Mouse (Mus musculus) hindbrain, embryonic 15.5 days (tissue): ENCODE measurements at regions not wholly inside any gene's neighbourhood (a gene's known extent, or its start where the extent isn't known, plus 50 kb on each side); places are given as distances from the start of the nearest gene placed in this dataset.
A peak's percentile ranks its signal among the peaks of the same experiment; 100 is the strongest.

Experiments used
- ATAC-seq: fragments of 200-750 bp; cut with Nextera tagmentation; 2 replicates; pipeline ENCODE4 v1.8.0; 2017; ENCODE audit warnings: low read depth, moderate number of reproducible peaks, moderate TSS enrichment; ENCODE audit not compliant: low FRiP score
- H3K27ac ChIP-seq: fragments of 300-500 bp; sonication (generic); replicated peaks from 2 replicates; pipeline ENCODE4 v1.5.1; 2015; ENCODE audit warnings: mild to moderate bottlenecking, inconsistent platforms
- H3K27me3 ChIP-seq: fragments of 300-500 bp; sonication (generic); 2 replicates; pipeline ENCODE4 v1.6.1; 2015; ENCODE audit warnings: control low read depth, inconsistent platforms
- H3K36me3 ChIP-seq: fragments of 300-500 bp; sonication (generic); 2 replicates; pipeline ENCODE4 v1.6.1; 2015; ENCODE audit warnings: control low read depth, inconsistent platforms
- H3K4me1 ChIP-seq: fragments of 300-500 bp; sonication (generic); replicated peaks from 2 replicates; pipeline ENCODE4 v1.6.1; 2015; ENCODE audit warnings: control low read depth, inconsistent platforms
- H3K4me2 ChIP-seq: fragments of 300-500 bp; sonication (generic); 2 replicates; pipeline ENCODE4 v1.6.1; 2015; ENCODE audit warnings: moderate library complexity, mild to moderate bottlenecking, inconsistent platforms
- H3K4me3 ChIP-seq: fragments of 300-500 bp; sonication (generic); 2 replicates; pipeline ENCODE4 v1.5.1; 2015; ENCODE audit warnings: mild to moderate bottlenecking, inconsistent platforms
- H3K9ac ChIP-seq: fragments of 300-500 bp; sonication (generic); 2 replicates; pipeline ENCODE4 v1.6.1; 2015; ENCODE audit warnings: inconsistent platforms
- H3K9me3 ChIP-seq: fragments of 300-500 bp; sonication (generic); 2 replicates; pipeline ENCODE4 v1.6.1; 2016; ENCODE audit warnings: control low read depth, inconsistent platforms
- WGBS: fragments of 180-500 bp; shearing (Covaris S2); methylation state at CpG from one replicate; pipeline ENCODE4 v1.1.7; 2015; 5-methylcytosine and 5-hydroxymethylcytosine counted together

DNA sequence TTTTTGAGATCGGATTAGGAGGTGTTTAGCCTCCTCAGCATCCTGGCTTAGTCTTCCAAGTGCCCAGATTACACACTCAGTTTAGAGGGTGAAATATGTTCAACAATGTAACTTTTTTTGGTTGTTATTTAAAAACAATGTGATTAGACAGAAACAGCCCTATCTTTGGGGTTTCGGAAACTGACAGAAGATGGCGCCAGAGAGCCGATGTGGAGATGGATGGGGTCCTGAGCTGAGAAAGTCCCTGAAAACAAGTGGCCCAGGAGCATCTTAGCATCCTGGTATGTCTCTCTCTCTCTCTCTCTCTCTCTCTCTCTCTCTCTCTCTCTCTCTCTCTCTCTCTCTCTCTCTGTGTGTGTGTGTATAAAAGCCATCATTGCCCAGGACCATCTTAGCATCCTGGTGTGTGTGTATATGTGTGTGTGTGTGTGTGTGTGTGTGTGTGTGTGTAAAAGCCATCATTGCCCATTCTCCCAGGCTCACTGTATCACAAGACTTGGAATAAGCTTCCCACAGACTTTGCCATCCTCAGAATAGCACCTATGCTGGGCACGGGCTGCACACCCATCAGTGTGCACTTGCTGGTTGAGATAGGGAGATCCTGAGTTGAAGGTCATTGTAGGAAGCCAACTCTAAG is 84.2 kb upstream of the Fam174b start:
- H3K9me3 ChIP-seq: no peaks in the 10 kb centered on the region
- 0 out of 2 replicates have a peak, but pooled peaks cover 6% of the 10 kb centered on the region for H3K27me3 ChIP-seq
- H3K9ac ChIP-seq: no peak overlapping the region
- 23% methylated on average over 5 of the region's 5 CpGs for WGBS
- H3K4me2 ChIP-seq: no peak overlapping the region
- no peak overlapping the region for H3K27ac ChIP-seq
- H3K4me3 ChIP-seq: no peak overlapping the region
- H3K36me3 ChIP-seq: no peaks in the 10 kb centered on the region
- peaks cover 9% of the 10 kb centered on the region; the same call in 1 of the 2 replicates for H3K4me1 ChIP-seq
- peak; percentile 70; the same call in 1 of the 2 replicates for ATAC-seq

DNA sequence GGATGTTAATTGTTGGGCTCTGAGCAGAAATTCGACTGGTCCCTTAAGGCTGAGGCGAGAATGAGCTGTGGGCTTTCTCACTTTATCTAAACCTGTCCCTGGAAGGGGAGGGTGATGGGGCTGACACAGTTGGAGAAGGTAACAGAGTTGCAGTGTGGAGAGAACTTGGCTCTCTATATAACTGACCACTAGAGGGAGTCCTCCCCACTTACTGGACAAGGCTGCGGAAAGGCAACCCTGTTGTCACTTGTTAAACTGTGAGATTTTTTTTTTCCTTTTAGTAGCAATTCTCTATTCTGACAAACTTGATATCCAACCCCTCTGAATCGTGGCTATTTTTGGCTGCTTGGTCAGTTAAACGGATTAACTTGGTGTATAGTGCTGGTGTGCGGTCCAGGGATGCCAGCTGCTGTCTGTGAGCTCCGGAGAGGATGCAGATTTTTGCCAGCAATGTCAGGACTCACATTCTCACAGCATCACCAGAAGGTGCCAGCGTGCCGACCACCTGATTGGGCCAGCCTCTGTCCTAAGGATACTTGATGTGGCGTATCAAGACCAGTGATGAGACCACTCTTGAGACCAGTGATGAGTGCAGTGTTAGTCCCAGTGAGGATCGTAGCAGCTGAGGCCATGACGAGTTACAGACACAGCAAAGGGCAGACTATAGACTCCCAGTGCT is 85.8 kb upstream of the Fam174b start:
- H3K36me3 ChIP-seq: no peaks in the 10 kb centered on the region
- H3K4me3 ChIP-seq: no peak overlapping the region
- H3K27me3 ChIP-seq: 0 out of 2 replicates have a peak, but pooled peaks cover 6% of the 10 kb centered on the region
- no peak overlapping the region for H3K27ac ChIP-seq
- H3K9ac ChIP-seq: no peak overlapping the region
- peak; percentile 67 for ATAC-seq
- no peaks in the 10 kb centered on the region for H3K9me3 ChIP-seq
- H3K4me2 ChIP-seq: peak overlapping the region; percentile 41
- peaks cover 9% of the 10 kb centered on the region; the same call in 1 of the 2 replicates for H3K4me1 ChIP-seq
- 18% methylated on average over 12 of the region's 12 CpGs for WGBS

DNA sequence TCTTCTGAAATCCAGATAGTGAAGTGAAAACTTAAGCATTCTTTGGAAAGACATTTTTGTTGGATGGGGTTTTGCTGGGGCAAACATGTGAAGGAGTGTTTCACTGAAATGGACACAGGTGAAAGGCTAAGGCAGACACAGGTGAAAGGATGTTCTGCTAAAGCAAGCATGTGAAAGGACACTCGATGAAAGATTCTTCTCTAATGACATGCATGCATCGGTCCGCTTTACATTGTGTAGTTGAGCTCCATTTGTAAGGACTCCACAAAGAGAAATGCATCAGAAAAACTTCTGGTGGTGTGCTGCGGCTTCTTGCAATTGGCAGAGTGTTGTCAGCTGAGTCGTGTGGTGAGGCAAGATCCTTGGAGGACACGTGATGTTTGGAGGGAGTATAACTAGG is 89.2 kb upstream of the Fam174b start:
- Histone ChIP-seq H3K27me3 (0 out of 2 replicates have a peak, but pooled peaks cover 6% of the 10 kb centered on the region), H3K9ac (no peak overlapping the region), H3K9me3 (no peaks in the 10 kb centered on the region), H3K4me2 (no peak overlapping the region), H3K36me3 (no peaks in the 10 kb centered on the region), H3K4me1 (peaks cover 9% of the 10 kb centered on the region; the same call in 1 of the 2 replicates), H3K27ac (no peak overlapping the region), H3K4me3 (no peak overlapping the region)
- WGBS: 94% methylated on average over 6 of the region's 6 CpGs
- no peak for ATAC-seq

DNA sequence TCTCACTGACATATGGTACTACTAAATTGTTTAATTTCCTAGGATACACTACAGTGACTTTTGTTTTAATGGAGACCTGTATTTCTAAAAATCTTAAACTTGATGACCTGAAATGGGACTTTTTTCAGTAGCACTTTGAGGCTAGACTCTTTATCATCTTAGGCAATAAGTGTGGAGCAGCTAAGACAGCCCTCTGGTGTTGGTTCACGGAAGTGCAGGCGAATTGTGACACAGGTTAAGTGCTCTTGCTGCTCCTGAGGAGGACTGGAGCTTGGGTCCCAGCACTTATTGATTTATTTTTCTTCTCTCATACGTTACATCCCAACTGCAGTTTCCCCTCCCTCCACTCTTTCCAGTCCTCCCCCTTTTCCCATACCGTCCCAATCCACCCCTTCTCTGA is 92.1 kb upstream of the Fam174b start:
- Histone ChIP-seq H3K4me3 (no peak overlapping the region), H3K9me3 (no peaks in the 10 kb centered on the region), H3K4me2 (no peak overlapping the region), H3K27me3 (0 out of 2 replicates have a peak, but pooled peaks cover 1% of the 10 kb centered on the region), H3K9ac (no peak overlapping the region), H3K27ac (no peak overlapping the region), H3K36me3 (no peaks in the 10 kb centered on the region), H3K4me1 (0 out of 2 replicates have a peak, but pooled peaks cover 10% of the 10 kb centered on the region)
- WGBS: 28% methylated on average over 4 of the region's 4 CpGs
- no peak for ATAC-seq

DNA sequence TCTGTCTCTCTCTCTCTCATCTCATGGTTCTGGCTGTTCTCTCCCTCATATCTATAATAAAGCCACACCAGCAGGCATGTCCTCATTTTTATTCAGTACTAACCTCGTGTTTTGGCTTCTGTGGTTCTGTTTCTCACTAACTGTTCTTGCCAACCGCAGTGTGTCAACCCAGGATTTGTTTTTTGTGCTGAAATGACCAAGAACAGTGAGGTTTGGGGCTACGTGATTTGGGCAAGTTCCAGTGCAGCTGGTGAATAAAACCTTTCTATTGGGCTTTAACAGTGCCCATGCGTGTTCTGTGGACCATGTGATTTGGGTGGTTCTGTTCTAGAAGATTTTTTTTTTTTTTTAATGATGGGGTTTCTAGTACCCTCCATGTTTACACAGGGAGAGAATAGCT is 93.0 kb upstream of the Fam174b start:
- Histone ChIP-seq H3K4me3 (no peak overlapping the region), H3K9ac (no peak overlapping the region), H3K27ac (peak overlapping the region; percentile 53; the same call in 1 of the 2 replicates), H3K36me3 (no peaks in the 10 kb centered on the region), H3K27me3 (no peaks in the 10 kb centered on the region), H3K9me3 (no peaks in the 10 kb centered on the region), H3K4me1 (0 out of 2 replicates have a peak, but pooled peaks cover 10% of the 10 kb centered on the region), H3K4me2 (no peak overlapping the region)
- WGBS: 52% methylated on average over 4 of the region's 4 CpGs
- peak; percentile 69; the same call in 1 of the 2 replicates for ATAC-seq

DNA sequence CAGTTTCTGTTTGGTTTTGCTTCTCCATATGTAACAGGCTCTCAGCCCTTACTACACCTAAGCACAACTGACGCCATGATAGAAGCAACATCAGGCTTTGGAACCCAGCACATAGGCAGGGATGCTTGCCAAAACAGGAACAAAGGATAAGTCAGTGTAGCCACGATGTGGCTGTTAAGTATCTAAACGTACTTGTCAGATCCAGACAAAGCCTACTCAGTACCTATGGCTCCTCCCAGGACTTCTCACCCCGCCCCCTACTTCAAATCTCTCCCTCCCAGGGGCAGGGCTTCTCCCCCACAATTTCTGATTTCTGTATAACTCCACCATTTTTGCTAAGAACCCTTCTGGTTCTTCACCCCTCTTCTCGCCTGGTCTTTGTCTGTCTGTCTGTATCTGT is 93.4 kb upstream of the Fam174b start:
- peak; percentile 61; the same call in 1 of the 2 replicates for ATAC-seq
- 46% methylated on average over 5 of the region's 5 CpGs for WGBS
- Histone ChIP-seq H3K36me3 (no peaks in the 10 kb centered on the region), H3K27me3 (no peaks in the 10 kb centered on the region), H3K4me3 (no peak overlapping the region), H3K9me3 (no peaks in the 10 kb centered on the region), H3K4me1 (0 out of 2 replicates have a peak, but pooled peaks cover 10% of the 10 kb centered on the region), H3K27ac (peak overlapping the region; percentile 53; the same call in 1 of the 2 replicates), H3K4me2 (no peak overlapping the region), H3K9ac (no peak overlapping the region)

DNA sequence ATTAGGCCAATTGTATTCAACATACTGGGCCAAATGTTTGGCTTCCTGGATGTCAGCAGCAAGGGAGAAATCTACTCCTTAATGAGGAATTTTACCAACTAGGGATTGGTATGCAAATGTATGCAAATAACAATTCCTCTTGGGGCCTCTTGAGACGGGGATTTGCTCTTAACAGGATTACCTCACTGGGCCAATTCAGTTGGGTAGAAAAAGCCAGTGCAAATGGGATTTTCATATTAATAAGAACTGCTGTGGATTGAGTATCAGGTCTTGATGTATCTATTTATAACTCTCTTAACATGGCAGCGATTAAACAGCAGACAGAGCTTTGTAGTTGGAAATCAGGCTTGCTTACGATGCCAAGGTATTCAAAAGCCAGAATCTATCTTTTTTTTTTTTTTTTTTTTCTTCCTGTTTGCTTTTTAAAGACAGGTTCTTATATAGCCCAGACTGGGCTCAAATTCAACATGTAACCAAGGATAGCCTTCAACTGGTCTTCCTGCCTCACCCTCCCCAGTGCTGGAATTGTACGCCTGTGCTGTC is 95.7 kb upstream of the Fam174b start:
- 32% methylated on average over 4 of the region's 4 CpGs for WGBS
- H3K4me3 ChIP-seq: no peak overlapping the region
- H3K36me3 ChIP-seq: no peaks in the 10 kb centered on the region
- no peak for ATAC-seq
- H3K27ac ChIP-seq: peak overlapping the region; percentile 53
- H3K4me1 ChIP-seq: 0 out of 2 replicates have a peak, but pooled peaks cover 10% of the 10 kb centered on the region
- H3K9me3 ChIP-seq: no peaks in the 10 kb centered on the region
- H3K4me2 ChIP-seq: no peak overlapping the region
- peaks cover 4% of the 10 kb centered on the region; the same call in 1 of the 2 replicates for H3K27me3 ChIP-seq
- H3K9ac ChIP-seq: no peak overlapping the region

DNA sequence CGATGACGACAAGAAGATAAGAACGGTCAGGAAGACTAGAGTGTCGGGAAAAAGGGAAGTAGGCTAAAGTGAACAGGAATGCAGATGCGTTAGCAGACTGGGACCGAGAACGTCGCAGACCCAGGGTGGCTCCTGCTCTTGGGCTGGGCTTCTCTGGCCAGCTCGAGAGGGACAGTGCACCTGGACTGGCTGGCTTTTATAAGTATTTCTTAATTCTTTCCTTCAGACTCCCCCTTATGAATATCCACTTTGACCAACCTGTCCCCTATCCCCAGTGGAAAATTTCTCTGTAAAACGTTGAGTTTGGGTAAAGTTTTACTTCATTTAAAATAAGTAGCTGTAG is 96.1 kb upstream of the Fam174b start:
- ATAC-seq: no peak
- H3K4me3 ChIP-seq: no peak overlapping the region
- no peak overlapping the region for H3K9ac ChIP-seq
- 0 out of 2 replicates have a peak, but pooled peaks cover 10% of the 10 kb centered on the region for H3K4me1 ChIP-seq
- H3K9me3 ChIP-seq: no peaks in the 10 kb centered on the region
- H3K36me3 ChIP-seq: no peaks in the 10 kb centered on the region
- H3K27ac ChIP-seq: peak overlapping the region; percentile 53
- 65% methylated on average over 10 of the region's 10 CpGs for WGBS
- peaks cover 4% of the 10 kb centered on the region; the same call in 1 of the 2 replicates for H3K27me3 ChIP-seq
- H3K4me2 ChIP-seq: no peak overlapping the region

DNA sequence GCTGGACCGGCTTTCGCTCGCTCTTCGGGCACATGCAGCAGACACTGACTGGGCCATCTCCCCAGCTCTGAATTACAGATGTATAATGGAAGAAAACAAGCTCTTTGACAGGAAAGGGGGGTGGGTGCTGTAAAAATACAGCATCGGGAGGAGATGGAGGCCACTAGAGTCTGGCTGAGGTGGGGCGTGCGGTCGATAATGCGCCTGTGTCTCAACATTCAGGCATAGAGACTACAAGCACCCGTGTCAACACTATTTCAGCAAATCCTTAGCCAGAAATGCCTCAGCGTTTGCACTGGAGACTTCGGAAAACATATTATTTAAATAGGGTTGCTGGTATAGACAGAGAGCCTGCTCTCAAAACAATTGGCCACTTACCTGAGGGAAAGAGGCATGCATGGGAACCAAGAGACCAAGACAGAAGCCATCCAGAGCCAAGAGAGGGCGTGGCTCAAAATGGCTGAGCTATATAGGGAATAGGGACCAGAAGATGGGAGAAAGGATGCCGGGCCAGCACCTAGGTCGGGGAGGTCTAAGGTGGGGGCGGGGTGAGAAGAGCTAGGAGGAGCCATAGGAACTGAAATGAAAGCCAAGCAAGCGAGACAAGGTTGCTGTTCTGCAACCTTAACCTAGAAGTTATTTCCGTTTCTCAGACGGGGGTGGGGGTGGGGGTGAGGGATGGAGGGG is 96.7 kb upstream of the Fam174b start:
- Histone ChIP-seq H3K27ac (no peak overlapping the region), H3K9ac (no peak overlapping the region), H3K9me3 (no peaks in the 10 kb centered on the region), H3K27me3 (peaks cover 4% of the 10 kb centered on the region; the same call in 1 of the 2 replicates), H3K4me3 (no peak overlapping the region), H3K4me1 (0 out of 2 replicates have a peak, but pooled peaks cover 10% of the 10 kb centered on the region), H3K36me3 (no peaks in the 10 kb centered on the region), H3K4me2 (no peak overlapping the region)
- 85% methylated on average over 19 of the region's 19 CpGs for WGBS
- no peak for ATAC-seq

DNA sequence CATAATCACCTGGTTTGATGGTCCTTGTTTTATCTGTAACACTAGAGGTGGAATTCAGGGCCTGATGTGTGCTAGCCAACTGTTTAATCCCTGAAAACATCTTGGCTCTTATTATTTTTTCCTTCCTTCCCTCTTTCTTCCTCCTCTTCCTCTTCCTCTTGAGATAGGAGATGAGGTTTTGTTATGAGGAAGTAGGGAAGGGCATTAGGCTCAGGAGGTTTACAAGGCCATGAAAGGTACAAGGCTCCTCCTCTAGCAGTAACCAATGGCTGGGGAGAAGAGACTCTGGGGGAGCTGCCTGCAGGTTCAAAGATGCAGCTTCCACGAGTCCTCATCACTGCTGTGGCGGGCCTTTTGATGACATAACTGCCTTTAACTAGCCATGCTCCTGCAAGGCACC is 98.6 kb upstream of the Chd2 start:
- H3K4me1 ChIP-seq: peaks cover 24% of the 10 kb centered on the region
- no peaks in the 10 kb centered on the region for H3K9me3 ChIP-seq
- no peak overlapping the region for H3K4me3 ChIP-seq
- H3K4me2 ChIP-seq: no peak overlapping the region
- no peak for ATAC-seq
- WGBS: 76% methylated on average over 2 of the region's 2 CpGs
- H3K27me3 ChIP-seq: peaks cover 4% of the 10 kb centered on the region; the same call in 1 of the 2 replicates
- no peak overlapping the region for H3K9ac ChIP-seq
- H3K36me3 ChIP-seq: no peaks in the 10 kb centered on the region
- no peak overlapping the region for H3K27ac ChIP-seq

DNA sequence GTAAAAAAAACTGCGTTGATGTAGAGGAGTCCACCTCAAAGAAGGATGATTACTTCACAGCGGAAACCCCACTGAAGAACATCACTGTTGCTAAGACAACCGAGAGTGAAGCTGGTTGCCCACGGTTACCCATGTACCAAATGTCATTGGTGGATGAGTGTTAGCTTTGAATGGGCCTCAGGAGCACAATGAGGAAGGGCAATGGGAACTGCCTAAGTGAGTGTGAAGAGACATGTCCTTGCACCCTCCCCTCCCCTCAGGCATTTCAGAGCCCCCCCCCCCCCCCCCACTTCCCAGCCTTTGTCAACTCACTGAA is 96.1 kb upstream of the Chd2 start:
- peaks cover 15% of the 10 kb centered on the region for H3K4me1 ChIP-seq
- no peak overlapping the region for H3K9ac ChIP-seq
- H3K36me3 ChIP-seq: no peaks in the 10 kb centered on the region
- H3K4me2 ChIP-seq: no peak overlapping the region
- no peak overlapping the region for H3K4me3 ChIP-seq
- no peak overlapping the region for H3K27ac ChIP-seq
- H3K9me3 ChIP-seq: no peaks in the 10 kb centered on the region
- peaks cover 6% of the 10 kb centered on the region; the same call in 1 of the 2 replicates for H3K27me3 ChIP-seq
- peak; percentile 76 for ATAC-seq
- WGBS: 12% methylated on average over 4 of the region's 4 CpGs
